Mouse (Mus musculus): ENCODE results near the gene Exoc7. TPM values are rescaled to one million over a fixed set of nuclear protein-coding genes. Genes with fewer than 3 reads are reported as not detected.

The Exoc7 gene
- polyA plus RNA-seq, 1 experiment from 2014 or later, result 63.8 TPM

GRCm38 (mm10) chr11:116306126-116306982 is 679 bp downstream of the Exoc7 start:
- DNase-seq (ENCODE audit: low spot score), result peak; percentile 99
- ATAC-seq (replicated peaks; ENCODE audit: low FRiP score, low TSS enrichment, low read depth), result peak; percentile 88
- Histone ChIP-seq H3K27ac (ENCODE audit: low read depth) (0 out of 2 replicates have a peak overlapping the region, but pooled peaks have one; percentile 22), H3K4me3 (ENCODE audit: low read depth, low read length) (peak overlapping the region; percentile 64), H3K4me2 (ENCODE audit: low read length) (peak overlapping the region; percentile 71), H3K27me3 (replicated peaks; ENCODE audit: control insufficient read depth, insufficient read depth, low read length) (no peaks in the 10 kb centered on the region), H3K4me1 (replicated peaks; ENCODE audit: control insufficient read depth, insufficient read depth, low read length) (0 out of 2 replicates have a peak, but pooled peaks cover 4% of the 10 kb centered on the region), H3K9me3 (ENCODE audit: control insufficient read depth, low read length) (no peaks in the 10 kb centered on the region), H3K36me3 (ENCODE audit: control insufficient read depth, insufficient read depth, low read length) (peaks cover 37% of the 10 kb centered on the region), H3K9ac (ENCODE audit: low read length) (peak overlapping the region; percentile 58)
- WGBS, result 1% methylated on average over 53 of the region's 53 CpGs

DNA sequence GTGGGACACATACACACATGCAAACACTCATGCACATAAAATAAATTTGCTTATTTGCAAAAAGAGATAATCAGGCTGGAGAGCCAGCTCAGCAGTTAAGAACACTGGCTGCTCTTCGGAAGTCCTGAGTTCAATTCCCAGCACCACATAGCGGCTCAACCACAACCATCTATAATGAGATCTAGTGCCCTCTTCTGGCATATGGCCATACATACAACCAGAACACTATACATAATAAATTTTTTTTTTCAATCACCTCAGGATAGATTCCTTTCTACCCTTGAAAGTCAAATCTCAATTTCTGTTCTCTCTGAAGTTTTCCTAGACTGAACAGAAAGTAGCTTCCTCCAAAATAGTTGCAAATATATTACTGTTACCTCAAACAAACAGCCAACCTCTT is 1.6 kb downstream of the Exoc7 start:
- 100% methylated on average over 2 of the region's 2 CpGs for WGBS
- H3K9ac ChIP-seq (ENCODE audit: low read length), result no peak overlapping the region
- H3K9me3 ChIP-seq (ENCODE audit: control insufficient read depth, low read length), result no peaks in the 10 kb centered on the region
- no peak overlapping the region for H3K27ac ChIP-seq (ENCODE audit: low read depth)
- DNase-seq (ENCODE audit: low spot score) (no peak), ATAC-seq (replicated peaks; ENCODE audit: low FRiP score, low TSS enrichment, low read depth) (no peak)
- H3K4me1 ChIP-seq (replicated peaks; ENCODE audit: control insufficient read depth, insufficient read depth, low read length), result 0 out of 2 replicates have a peak, but pooled peaks cover 4% of the 10 kb centered on the region
- H3K27me3 ChIP-seq (replicated peaks; ENCODE audit: control insufficient read depth, insufficient read depth, low read length), result no peaks in the 10 kb centered on the region
- peak overlapping the region; percentile 71 for H3K4me2 ChIP-seq (ENCODE audit: low read length)
- peaks cover 46% of the 10 kb centered on the region for H3K36me3 ChIP-seq (ENCODE audit: control insufficient read depth, insufficient read depth, low read length)
- H3K4me3 ChIP-seq (ENCODE audit: low read depth, low read length), result peak overlapping the region; percentile 64; the same call in 1 of the 2 replicates

DNA sequence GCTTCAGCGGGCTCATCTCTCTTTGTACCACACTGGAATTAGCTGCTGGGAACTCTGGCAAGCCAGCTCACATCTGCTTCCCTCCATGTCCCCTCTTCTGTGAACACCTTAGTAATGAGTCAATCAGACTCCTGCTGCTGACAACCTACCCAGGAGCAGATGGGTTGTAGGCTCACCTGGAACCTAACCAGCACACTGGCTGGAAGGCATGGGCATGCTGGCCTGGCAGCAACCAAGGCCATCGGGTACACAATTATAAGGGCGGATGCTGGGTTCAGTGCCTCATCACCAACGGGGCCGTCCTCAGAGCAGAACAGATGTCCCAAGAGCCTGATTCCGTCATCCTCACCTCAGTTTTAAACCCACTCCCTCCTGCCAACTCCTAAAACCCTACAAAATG is 8.4 kb downstream of the Exoc7 start:
- Histone ChIP-seq H3K9me3 (ENCODE audit: control insufficient read depth, low read length) (no peaks in the 10 kb centered on the region), H3K27ac (ENCODE audit: low read depth) (no peak overlapping the region), H3K9ac (ENCODE audit: low read length) (no peak overlapping the region), H3K4me2 (ENCODE audit: low read length) (no peak overlapping the region), H3K36me3 (ENCODE audit: control insufficient read depth, insufficient read depth, low read length) (peaks cover 75% of the 10 kb centered on the region), H3K27me3 (replicated peaks; ENCODE audit: control insufficient read depth, insufficient read depth, low read length) (no peaks in the 10 kb centered on the region), H3K4me1 (replicated peaks; ENCODE audit: control insufficient read depth, insufficient read depth, low read length) (0 out of 2 replicates have a peak, but pooled peaks cover 2% of the 10 kb centered on the region), H3K4me3 (ENCODE audit: low read depth, low read length) (no peak overlapping the region)
- 90% methylated on average over 6 of the region's 6 CpGs for WGBS
- DNase-seq (ENCODE audit: low spot score) (no peak), ATAC-seq (replicated peaks; ENCODE audit: low FRiP score, low TSS enrichment, low read depth) (no peak)

- ATAC-seq (replicated peaks; ENCODE audit: low FRiP score, low TSS enrichment, low read depth) (no peak), DNase-seq (ENCODE audit: low spot score) (no peak)
- Histone ChIP-seq H3K9me3 (ENCODE audit: control insufficient read depth, low read length) (no peaks in the 10 kb centered on the region), H3K9ac (ENCODE audit: low read length) (no peak overlapping the region), H3K4me2 (ENCODE audit: low read length) (no peak overlapping the region), H3K27me3 (replicated peaks; ENCODE audit: control insufficient read depth, insufficient read depth, low read length) (no peaks in the 10 kb centered on the region), H3K36me3 (ENCODE audit: control insufficient read depth, insufficient read depth, low read length) (peaks cover 71% of the 10 kb centered on the region), H3K27ac (ENCODE audit: low read depth) (no peak overlapping the region), H3K4me1 (replicated peaks; ENCODE audit: control insufficient read depth, insufficient read depth, low read length) (0 out of 2 replicates have a peak, but pooled peaks cover 2% of the 10 kb centered on the region), H3K4me3 (ENCODE audit: low read depth, low read length) (no peak overlapping the region)
- 90% methylated on average over 11 of the region's 11 CpGs for WGBS
Measured at GRCm38 (mm10) chr11:116298221-116298620, 8.8 kb downstream of the Exoc7 start.

DNA sequence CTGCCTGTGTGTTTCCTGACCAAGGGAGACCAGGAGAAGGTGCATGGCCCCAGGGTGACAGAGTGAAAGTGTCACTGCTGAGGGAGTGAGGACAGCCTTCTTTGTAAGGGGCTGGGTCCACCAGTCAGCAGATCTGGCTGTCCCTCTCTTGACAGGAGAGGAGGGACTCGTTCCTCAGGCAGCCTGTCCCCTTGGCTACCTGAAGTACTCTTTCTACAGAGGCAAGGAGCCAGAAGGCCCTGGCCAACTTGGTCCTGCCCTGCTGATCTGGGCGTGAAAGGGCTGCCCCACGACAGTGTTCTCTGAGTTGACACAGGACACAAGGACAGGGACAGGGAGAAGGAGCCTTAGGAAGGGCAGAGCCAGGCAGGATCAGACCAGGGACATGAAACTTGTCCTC is 10.0 kb downstream of the Exoc7 start:
- ATAC-seq (replicated peaks; ENCODE audit: low FRiP score, low TSS enrichment, low read depth) (no peak), DNase-seq (ENCODE audit: low spot score) (no peak)
- H3K9ac ChIP-seq (ENCODE audit: low read length), result no peak overlapping the region
- H3K36me3 ChIP-seq (ENCODE audit: control insufficient read depth, insufficient read depth, low read length), result peaks cover 67% of the 10 kb centered on the region
- H3K9me3 ChIP-seq (ENCODE audit: control insufficient read depth, low read length), result no peaks in the 10 kb centered on the region
- H3K4me1 ChIP-seq (replicated peaks; ENCODE audit: control insufficient read depth, insufficient read depth, low read length), result 0 out of 2 replicates have a peak, but pooled peaks cover 2% of the 10 kb centered on the region
- H3K4me3 ChIP-seq (ENCODE audit: low read depth, low read length), result no peak overlapping the region
- no peak overlapping the region for H3K4me2 ChIP-seq (ENCODE audit: low read length)
- H3K27me3 ChIP-seq (replicated peaks; ENCODE audit: control insufficient read depth, insufficient read depth, low read length), result no peaks in the 10 kb centered on the region
- no peak overlapping the region for H3K27ac ChIP-seq (ENCODE audit: low read depth)
- WGBS, result 75% methylated on average over 3 of the region's 3 CpGs

- no peak overlapping the region for H3K4me3 ChIP-seq (ENCODE audit: low read depth, low read length)
- H3K27ac ChIP-seq (ENCODE audit: low read depth), result no peak overlapping the region
- no peak overlapping the region for H3K9ac ChIP-seq (ENCODE audit: low read length)
- 0 out of 2 replicates have a peak, but pooled peaks cover 2% of the 10 kb centered on the region for H3K4me1 ChIP-seq (replicated peaks; ENCODE audit: control insufficient read depth, insufficient read depth, low read length)
- H3K36me3 ChIP-seq (ENCODE audit: control insufficient read depth, insufficient read depth, low read length), result peaks cover 64% of the 10 kb centered on the region
- H3K4me2 ChIP-seq (ENCODE audit: low read length), result no peak overlapping the region
- WGBS, result 84% methylated on average over 8 of the region's 8 CpGs
- no peaks in the 10 kb centered on the region for H3K27me3 ChIP-seq (replicated peaks; ENCODE audit: control insufficient read depth, insufficient read depth, low read length)
- DNase-seq (ENCODE audit: low spot score), result no peak
- ATAC-seq (replicated peaks; ENCODE audit: low FRiP score, low TSS enrichment, low read depth), result no peak
- H3K9me3 ChIP-seq (ENCODE audit: control insufficient read depth, low read length), result no peaks in the 10 kb centered on the region
Measured at GRCm38 (mm10) chr11:116296191-116296734, 10.8 kb downstream of the Exoc7 start.

DNA sequence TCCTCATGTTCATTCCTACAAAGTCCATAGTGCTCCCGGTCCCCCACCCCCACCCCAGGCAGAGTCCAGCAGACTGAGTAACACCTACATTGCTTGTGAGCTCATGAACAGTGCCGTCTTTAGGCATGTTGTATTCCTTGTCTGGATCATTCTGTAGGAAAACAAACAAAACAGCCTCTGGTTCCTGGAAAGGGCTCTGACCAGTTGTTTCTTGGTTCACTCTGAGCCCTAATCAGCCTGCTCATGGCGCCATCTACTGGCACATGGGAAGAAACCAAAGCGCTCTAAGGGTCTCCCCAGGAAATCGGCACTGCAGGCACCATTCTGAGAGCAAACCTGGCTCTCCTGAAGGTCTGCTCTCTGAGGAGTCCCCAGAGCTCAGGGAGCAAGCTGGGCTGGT is 12.7 kb downstream of the Exoc7 start:
- Histone ChIP-seq H3K36me3 (ENCODE audit: control insufficient read depth, insufficient read depth, low read length) (peaks cover 63% of the 10 kb centered on the region), H3K4me3 (ENCODE audit: low read depth, low read length) (no peak overlapping the region), H3K27me3 (replicated peaks; ENCODE audit: control insufficient read depth, insufficient read depth, low read length) (no peaks in the 10 kb centered on the region), H3K4me1 (replicated peaks; ENCODE audit: control insufficient read depth, insufficient read depth, low read length) (0 out of 2 replicates have a peak, but pooled peaks cover 5% of the 10 kb centered on the region), H3K4me2 (ENCODE audit: low read length) (no peak overlapping the region), H3K9ac (ENCODE audit: low read length) (no peak overlapping the region), H3K9me3 (ENCODE audit: control insufficient read depth, low read length) (no peaks in the 10 kb centered on the region), H3K27ac (ENCODE audit: low read depth) (no peak overlapping the region)
- 27% methylated on average over 5 of the region's 5 CpGs for WGBS
- DNase-seq (ENCODE audit: low spot score), result peak; percentile 73
- no peak for ATAC-seq (replicated peaks; ENCODE audit: low FRiP score, low TSS enrichment, low read depth)

- DNase-seq (ENCODE audit: low spot score), result no peak
- Histone ChIP-seq H3K9me3 (ENCODE audit: control insufficient read depth, low read length) (no peaks in the 10 kb centered on the region), H3K9ac (ENCODE audit: low read length) (no peak overlapping the region), H3K4me2 (ENCODE audit: low read length) (no peak overlapping the region), H3K27ac (ENCODE audit: low read depth) (no peak overlapping the region), H3K36me3 (ENCODE audit: control insufficient read depth, insufficient read depth, low read length) (peaks cover 64% of the 10 kb centered on the region), H3K27me3 (replicated peaks; ENCODE audit: control insufficient read depth, insufficient read depth, low read length) (no peaks in the 10 kb centered on the region), H3K4me3 (ENCODE audit: low read depth, low read length) (no peak overlapping the region), H3K4me1 (replicated peaks; ENCODE audit: control insufficient read depth, insufficient read depth, low read length) (0 out of 2 replicates have a peak, but pooled peaks cover 5% of the 10 kb centered on the region)
- no peak; the same call in 1 of the 2 replicates for ATAC-seq (replicated peaks; ENCODE audit: low FRiP score, low TSS enrichment, low read depth)
- 85% methylated on average over 12 of the region's 12 CpGs for WGBS
Measured at GRCm38 (mm10) chr11:116293538-116294137, 13.4 kb downstream of the Exoc7 start.

Measured in intestine, embryonic 14.5 days (tissue).